ENCODE assay signal across 11 mouse cellular contexts in genomic region chrX:50675356-50675755, GRCm38 (mm10).
A peak's percentile ranks its signal among the peaks of the same experiment; 100 is the strongest.
DNase-seq lines count a peak whose midpoint lies in the region; ATAC-seq and TF ChIP-seq lines count a peak whose summit lies in the region.
"Had no signal": no experiment of that assay in that cellular context is flagged by ENCODE, and none has a peak within 500 bp of the region (broad histone marks: within the 10 kb centered on the region; RNA-seq: fewer than 3 reads in every experiment).

No protein-coding gene starts in this region.

- no peak overlapping the region for H3K4me2 ChIP-seq in hindbrain, postnatal 0 days (ENCODE audit: low read depth, low read length)
- H3K4me2 ChIP-seq in hindbrain, embryonic 16.5 days (ENCODE audit: low read length), result no peak overlapping the region
- H3K4me2 ChIP-seq: heart, embryonic 15.5 days; limb, embryonic 15.5 days had no signal

- TF ChIP-seq CTCF in hindbrain, postnatal 0 days (IDR thresholded peaks at IDR 0.05; ENCODE audit: low read depth), result peak; percentile 59
- TF ChIP-seq CTCF in thymus, adult 2 months (IDR thresholded peaks at IDR 0.05; ENCODE audit: borderline replicate concordance, control insufficient read depth, extremely low read depth, insufficient read depth, low read length, poor library complexity), result no peak

- no peak for ATAC-seq in hindbrain, postnatal 0 days
- no peak for ATAC-seq in hindbrain, embryonic 16.5 days
- peak; percentile 67 for ATAC-seq in granulocyte monocyte progenitor cell, adult 5-6 weeks (replicated peaks; ENCODE audit: poor library complexity, severe bottlenecking)

- H3K4me1 ChIP-seq in hindbrain, postnatal 0 days (ENCODE audit: insufficient read depth, low read length), result no peaks in the 10 kb centered on the region
- H3K4me1 ChIP-seq in hindbrain, embryonic 16.5 days (ENCODE audit: control insufficient read depth, insufficient read depth, low read depth, low read length), result no peaks in the 10 kb centered on the region
- no peaks in the 10 kb centered on the region for H3K4me1 ChIP-seq in thymus, adult 2 months (replicated peaks; ENCODE audit: control insufficient read depth, insufficient read depth, low read length)
- H3K4me1 ChIP-seq: heart, embryonic 15.5 days; limb, embryonic 15.5 days had no signal

- no peaks in the 10 kb centered on the region for H3K36me3 ChIP-seq in hindbrain, postnatal 0 days (ENCODE audit: insufficient read depth, low read length)
- H3K36me3 ChIP-seq in hindbrain, embryonic 16.5 days (ENCODE audit: control insufficient read depth, insufficient read depth, low read length), result no peaks in the 10 kb centered on the region
- no peaks in the 10 kb centered on the region for H3K36me3 ChIP-seq in thymus, adult 2 months (ENCODE audit: control insufficient read depth, insufficient read depth, low read length)
- H3K36me3 ChIP-seq: heart, embryonic 15.5 days; limb, embryonic 15.5 days had no signal

- 32% methylated on average over 6 of the region's 6 CpGs for WGBS in hindbrain, postnatal 0 days
- WGBS in hindbrain, embryonic 16.5 days, result 25% methylated on average over 6 of the region's 6 CpGs
- 17% methylated on average over 6 of the region's 6 CpGs for WGBS in thymus, adult 2 months

- no peak overlapping the region for H3K4me3 ChIP-seq in hindbrain, postnatal 0 days (ENCODE audit: low read length)
- no peak overlapping the region for H3K4me3 ChIP-seq in hindbrain, embryonic 16.5 days (ENCODE audit: low read length)
- H3K4me3 ChIP-seq in thymus, adult 2 months (ENCODE audit: control insufficient read depth, insufficient read depth, low read length), result no peak overlapping the region
- H3K4me3 ChIP-seq: heart, embryonic 15.5 days; limb, embryonic 15.5 days had no signal

- H3K27ac ChIP-seq in hindbrain, postnatal 0 days, result no peak overlapping the region
- H3K27ac ChIP-seq in hindbrain, embryonic 16.5 days (ENCODE audit: low read depth, low read length), result no peak overlapping the region
- no peak overlapping the region for H3K27ac ChIP-seq in thymus, adult 2 months (ENCODE audit: control insufficient read depth, insufficient read depth, low read length)
- H3K27ac ChIP-seq: heart, embryonic 15.5 days; limb, embryonic 15.5 days had no signal

- H3K27me3 ChIP-seq in hindbrain, postnatal 0 days (ENCODE audit: insufficient read depth, low read length), result no peaks in the 10 kb centered on the region
- H3K27me3 ChIP-seq in hindbrain, embryonic 16.5 days (replicated peaks; ENCODE audit: control insufficient read depth, insufficient read depth, low read length), result no peaks in the 10 kb centered on the region
- H3K27me3 ChIP-seq in thymus, adult 2 months (ENCODE audit: control insufficient read depth, insufficient read depth, low read length), result no peaks in the 10 kb centered on the region
- H3K27me3 ChIP-seq: heart, embryonic 15.5 days had no signal

- no peak overlapping the region for H3K9ac ChIP-seq in hindbrain, postnatal 0 days (replicated peaks; ENCODE audit: low read length)
- no peak overlapping the region for H3K9ac ChIP-seq in hindbrain, embryonic 16.5 days (ENCODE audit: low read depth, low read length)
- H3K9ac ChIP-seq: heart, embryonic 15.5 days; limb, embryonic 15.5 days had no signal

- DNase-seq in hindbrain, postnatal 0 days (ENCODE audit: low spot score), result peak; percentile 87
- DNase-seq in A20 (ENCODE audit: low read depth, low spot score), result peak; percentile 51
- DNase-seq in MN1 (ENCODE audit: low spot score), result peak; percentile 50
- DNase-seq in thymus, adult 2 months, result no peak
- DNase-seq in layer of hippocampus, adult 8-10 months (ENCODE audit: low spot score in 2 of 2), result no peak
- DNase-seq in adrenal gland, postnatal 10 days, result no peak
- DNase-seq: right cerebral cortex, postnatal 14 days had no signal

- no peak for TF ChIP-seq POLR2A in thymus, adult 2 months (IDR thresholded peaks at IDR 0.05; ENCODE audit: control insufficient read depth, extremely low read depth, insufficient read depth, low read length, poor library complexity)

- H3K9me3 ChIP-seq in hindbrain, postnatal 0 days (ENCODE audit: low read length), result no peaks in the 10 kb centered on the region
- H3K9me3 ChIP-seq in hindbrain, embryonic 16.5 days (ENCODE audit: control insufficient read depth, low read length), result no peaks in the 10 kb centered on the region
- H3K9me3 ChIP-seq: heart, embryonic 15.5 days; limb, embryonic 15.5 days had no signal

Comparison
In these comparisons a context has a peak if more than half of its experiments do, and no peak if none do; other contexts are left out.
1. DNase-seq: peak in hindbrain, postnatal 0 days (single experiment), A20 (single experiment) and MN1 (single experiment); none in thymus, adult 2 months (single experiment), layer of hippocampus, adult 8-10 months (0 of 2) and adrenal gland, postnatal 10 days (single experiment).